Mouse (Mus musculus): ENCODE results near the gene Mindy4.

GRCm38 (mm10) chr6:55199047-55199446 lies 4.1 kb upstream of the Mindy4 start:
- no peak for TF ChIP-seq CTCF (conservative IDR thresholded peaks at IDR 0.05; ENCODE audit: low read length)
- TF ChIP-seq NANOG (IDR thresholded peaks at IDR 0.05; ENCODE audit: borderline replicate concordance, low read length), result no peak
